Mouse (Mus musculus) stomach, embryonic 16.5 days (tissue): ENCODE results near the gene Piezo1. TPM values are rescaled to one million over a fixed set of nuclear protein-coding genes. Genes with fewer than 3 reads are reported as not detected.

Source experiments
- ATAC-seq: fragments of 200-750 bp; cut with Nextera tagmentation; 2 replicates; pipeline ENCODE4 v1.8.0; 2017; ENCODE audit warnings: moderate number of reproducible peaks, moderate TSS enrichment; ENCODE audit not compliant: insufficient read depth, low FRiP score
- H3K27ac ChIP-seq: fragments of 300-500 bp; sonication (generic); 2 replicates; pipeline ENCODE4 v1.5.1; 2014; ENCODE audit warnings: low read length
- H3K27me3 ChIP-seq: fragments of 300-500 bp; sonication (generic); 2 replicates; pipeline ENCODE4 v1.6.1; 2014; ENCODE audit warnings: low read length, control low read depth, mixed read lengths; ENCODE audit not compliant: control insufficient read depth, insufficient read depth
- H3K36me3 ChIP-seq: fragments of 300-500 bp; sonication (generic); 2 replicates; pipeline ENCODE4 v1.6.1; 2014; ENCODE audit warnings: low read length; ENCODE audit not compliant: control insufficient read depth, insufficient read depth
- H3K4me1 ChIP-seq: fragments of 300-500 bp; sonication (generic); 2 replicates; pipeline ENCODE4 v1.6.1; 2014; ENCODE audit warnings: low read length, control low read depth, mixed read lengths; ENCODE audit not compliant: control insufficient read depth, insufficient read depth
- H3K4me2 ChIP-seq: fragments of 300-500 bp; sonication (generic); 2 replicates; pipeline ENCODE4 v1.6.1; 2014; ENCODE audit warnings: low read depth, low read length, mixed read lengths
- H3K4me3 ChIP-seq: fragments of 300-500 bp; sonication (generic); replicated peaks from 2 replicates; pipeline ENCODE4 v1.5.1; 2014; ENCODE audit warnings: mild to moderate bottlenecking, low read length
- H3K9ac ChIP-seq: fragments of 300-500 bp; sonication (generic); 2 replicates; pipeline ENCODE4 v1.6.1; 2014; ENCODE audit warnings: low read length
- H3K9me3 ChIP-seq: fragments of 300-500 bp; sonication (generic); replicated peaks from 2 replicates; pipeline ENCODE4 v1.6.1; 2016; ENCODE audit warnings: low read length, control low read depth; ENCODE audit not compliant: control insufficient read depth
- WGBS: fragments of 180-500 bp; shearing (Covaris S2); extraction: QIAGEN DNeasy Blood & Tissue Kit; methylation state at CpG from one replicate; pipeline ENCODE4 v1.1.7; 2014; 5-methylcytosine and 5-hydroxymethylcytosine counted together
- polyA plus RNA-seq: library from polyadenylated mRNA; unstranded; fragments of >200 nt; fragmentation: Nextera tagmentation; extraction: Ambion mirVana; gene quantifications from 2 replicates; pipeline ENCODE4 v1.2.1, GENCODE M21; 2015

The Piezo1 gene
- polyA plus RNA-seq, 1 experiment from 2014 or later = 13.5 TPM

DNA sequence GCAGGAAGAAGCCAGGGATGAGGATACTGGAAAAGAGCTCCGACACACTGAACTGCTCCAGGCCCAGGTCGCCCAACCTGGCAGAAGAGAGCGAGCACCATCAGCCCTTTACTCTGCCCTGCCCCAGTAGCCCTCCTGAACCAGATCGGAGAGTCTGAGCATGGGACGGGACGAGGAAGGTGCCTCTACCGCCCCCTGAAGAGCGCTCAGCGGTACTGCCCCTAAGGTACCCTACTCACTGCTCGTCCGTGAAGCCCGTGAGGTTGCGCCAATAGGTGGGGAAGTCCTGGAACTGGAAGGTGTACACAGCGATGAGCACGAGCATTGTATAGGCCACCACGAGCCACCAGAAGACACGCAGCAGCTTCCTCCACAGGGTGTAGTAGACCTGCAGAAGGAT lies 53.2 kb downstream of the Piezo1 start:
- ATAC-seq = no peak
- no peak overlapping the region for H3K9ac ChIP-seq
- H3K4me2 ChIP-seq = no peak overlapping the region
- 69% methylated on average over 17 of the region's 17 CpGs for WGBS
- H3K4me1 ChIP-seq = no peaks in the 10 kb centered on the region
- H3K4me3 ChIP-seq = no peak overlapping the region
- H3K27ac ChIP-seq = no peak overlapping the region
- no peaks in the 10 kb centered on the region for H3K27me3 ChIP-seq
- H3K9me3 ChIP-seq = no peaks in the 10 kb centered on the region
- H3K36me3 ChIP-seq = peaks cover 26% of the 10 kb centered on the region

DNA sequence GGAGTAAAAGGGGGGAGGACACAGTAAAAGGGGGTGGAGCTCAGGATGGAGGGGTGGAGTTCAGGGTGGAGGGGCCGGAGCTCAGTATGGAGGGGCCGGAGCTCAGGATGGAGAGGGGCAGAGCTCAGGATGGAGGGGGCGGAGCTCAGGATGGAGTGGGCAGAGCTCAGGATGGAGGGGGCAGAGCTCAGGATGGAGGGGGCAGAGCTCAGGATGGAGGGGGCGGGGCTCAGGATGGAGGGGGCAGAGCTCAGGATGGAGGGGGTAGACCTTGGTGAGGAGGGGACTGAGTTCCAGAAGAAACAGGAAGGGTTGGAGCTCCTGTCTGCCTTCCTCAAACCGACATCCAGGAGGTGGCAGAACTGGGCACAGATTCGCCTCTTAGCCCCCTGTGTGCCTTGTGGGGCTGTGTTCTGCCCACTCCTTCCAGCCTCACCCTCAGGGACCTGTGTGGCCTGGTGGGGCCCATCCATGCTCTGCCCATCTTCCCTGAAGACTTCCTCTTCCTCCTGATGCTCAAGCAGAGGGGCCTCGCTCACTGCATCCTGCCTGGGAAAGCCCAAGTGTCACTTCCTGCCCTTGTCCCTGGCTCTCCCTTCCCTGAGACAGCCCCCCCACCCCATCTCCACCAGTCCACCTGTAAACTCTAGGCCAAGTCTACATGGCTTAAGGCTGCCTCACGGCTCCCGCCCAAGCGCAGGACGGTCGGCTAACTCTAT lies 54.0 kb downstream of the Piezo1 start:
- WGBS = 87% methylated on average over 12 of the region's 12 CpGs
- Histone ChIP-seq H3K4me2 (no peak overlapping the region), H3K4me3 (no peak overlapping the region), H3K36me3 (peaks cover 26% of the 10 kb centered on the region), H3K4me1 (no peaks in the 10 kb centered on the region), H3K9me3 (no peaks in the 10 kb centered on the region), H3K27me3 (no peaks in the 10 kb centered on the region), H3K9ac (no peak overlapping the region), H3K27ac (no peak overlapping the region)
- ATAC-seq = no peak

DNA sequence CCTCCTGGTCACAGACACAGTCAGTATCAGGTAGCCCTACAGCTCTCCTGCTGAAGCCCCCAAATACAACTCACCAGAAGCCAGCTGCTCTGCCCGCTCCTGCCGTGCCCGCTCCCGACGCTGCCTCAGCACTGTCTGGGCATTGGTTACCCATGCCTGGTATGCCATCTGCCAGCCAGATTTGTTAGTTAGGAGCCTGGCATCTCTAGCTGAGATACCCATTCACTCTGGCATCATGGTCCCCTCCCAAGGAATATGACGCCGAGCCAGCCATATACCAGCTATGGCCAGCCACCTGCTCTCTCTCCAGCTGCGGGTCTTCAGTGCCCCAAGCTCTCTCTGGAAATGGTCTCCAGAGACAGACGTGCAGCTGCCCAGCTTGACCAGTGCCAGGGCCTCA lies 62.7 kb downstream of the Piezo1 start:
- H3K27ac ChIP-seq = no peak overlapping the region
- peaks cover 32% of the 10 kb centered on the region for H3K36me3 ChIP-seq
- 92% methylated on average over 9 of the region's 9 CpGs for WGBS
- H3K9me3 ChIP-seq = no peaks in the 10 kb centered on the region
- H3K27me3 ChIP-seq = no peaks in the 10 kb centered on the region
- no peak overlapping the region for H3K4me3 ChIP-seq
- no peak for ATAC-seq
- no peak overlapping the region for H3K9ac ChIP-seq
- no peak overlapping the region for H3K4me2 ChIP-seq
- H3K4me1 ChIP-seq = no peaks in the 10 kb centered on the region

DNA sequence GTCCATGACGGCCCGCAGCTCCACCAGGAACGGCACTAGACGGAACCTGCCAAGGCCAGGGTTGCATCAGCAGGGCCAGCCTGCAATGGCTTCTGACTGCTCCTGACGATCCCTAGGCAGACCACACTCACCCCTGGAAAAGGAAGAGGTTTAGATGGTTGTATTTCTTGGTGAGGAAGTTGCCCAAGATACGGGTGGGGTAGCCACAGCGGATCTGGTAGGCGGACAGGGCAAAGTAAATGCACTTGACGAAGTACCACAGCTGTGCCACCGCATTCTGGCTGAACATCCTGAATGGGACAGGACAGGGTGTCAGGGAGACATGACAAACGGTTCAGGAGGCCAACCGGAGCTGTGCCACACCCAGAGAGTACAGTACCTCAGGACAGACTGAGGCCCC lies 66.3 kb downstream of the Piezo1 start:
- ATAC-seq = no peak
- Histone ChIP-seq H3K4me3 (no peak overlapping the region), H3K9ac (no peak overlapping the region), H3K27me3 (no peaks in the 10 kb centered on the region), H3K9me3 (no peaks in the 10 kb centered on the region), H3K36me3 (peaks cover 46% of the 10 kb centered on the region), H3K4me1 (no peaks in the 10 kb centered on the region), H3K27ac (no peak overlapping the region), H3K4me2 (no peak overlapping the region)
- 82% methylated on average over 12 of the region's 12 CpGs for WGBS

DNA sequence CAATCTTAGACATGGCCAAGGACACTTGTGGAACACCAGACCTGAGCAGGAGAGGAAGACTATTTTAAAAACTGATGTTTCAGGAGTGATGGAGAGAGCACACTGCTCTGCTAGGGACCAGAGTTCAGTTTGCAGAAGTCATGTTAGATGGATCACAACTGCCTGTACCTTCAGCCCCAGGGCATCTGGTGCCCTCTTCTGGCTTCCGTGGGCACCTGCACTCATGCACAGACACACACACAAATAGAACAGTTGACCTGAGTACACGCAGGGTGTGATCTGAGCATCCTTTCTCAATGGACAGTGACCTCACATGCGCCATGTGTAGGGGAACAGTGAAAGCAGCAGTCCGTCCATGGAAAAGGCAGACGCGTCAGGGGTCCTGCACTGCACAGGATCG lies 67.3 kb downstream of the Piezo1 start:
- no peak overlapping the region for H3K4me2 ChIP-seq
- no peak overlapping the region for H3K27ac ChIP-seq
- no peak overlapping the region for H3K9ac ChIP-seq
- H3K36me3 ChIP-seq = peaks cover 51% of the 10 kb centered on the region
- no peaks in the 10 kb centered on the region for H3K9me3 ChIP-seq
- ATAC-seq = no peak
- H3K27me3 ChIP-seq = no peaks in the 10 kb centered on the region
- H3K4me1 ChIP-seq = no peaks in the 10 kb centered on the region
- WGBS = 95% methylated on average over 7 of the region's 7 CpGs
- no peak overlapping the region for H3K4me3 ChIP-seq

DNA sequence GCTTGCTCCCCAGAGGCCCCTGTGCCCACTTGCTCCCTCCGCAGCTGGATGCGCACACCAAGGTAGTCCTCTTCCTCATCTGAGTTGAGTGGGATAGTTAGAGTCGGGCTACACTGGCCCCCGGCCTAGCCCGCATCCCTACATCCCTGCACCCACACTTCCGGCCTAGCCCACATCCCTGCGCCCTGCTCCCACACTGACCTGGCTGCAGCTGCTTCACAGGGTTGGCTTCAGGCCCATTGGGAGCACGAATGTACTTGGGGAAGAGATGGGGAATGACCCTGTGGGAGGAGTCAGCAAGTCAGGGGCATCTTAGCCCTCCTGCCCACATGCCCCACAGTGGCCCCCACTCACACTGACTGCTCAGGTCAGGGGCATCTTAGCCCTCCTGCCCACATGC lies 68.7 kb downstream of the Piezo1 start:
- WGBS = 94% methylated on average over 8 of the region's 8 CpGs

DNA sequence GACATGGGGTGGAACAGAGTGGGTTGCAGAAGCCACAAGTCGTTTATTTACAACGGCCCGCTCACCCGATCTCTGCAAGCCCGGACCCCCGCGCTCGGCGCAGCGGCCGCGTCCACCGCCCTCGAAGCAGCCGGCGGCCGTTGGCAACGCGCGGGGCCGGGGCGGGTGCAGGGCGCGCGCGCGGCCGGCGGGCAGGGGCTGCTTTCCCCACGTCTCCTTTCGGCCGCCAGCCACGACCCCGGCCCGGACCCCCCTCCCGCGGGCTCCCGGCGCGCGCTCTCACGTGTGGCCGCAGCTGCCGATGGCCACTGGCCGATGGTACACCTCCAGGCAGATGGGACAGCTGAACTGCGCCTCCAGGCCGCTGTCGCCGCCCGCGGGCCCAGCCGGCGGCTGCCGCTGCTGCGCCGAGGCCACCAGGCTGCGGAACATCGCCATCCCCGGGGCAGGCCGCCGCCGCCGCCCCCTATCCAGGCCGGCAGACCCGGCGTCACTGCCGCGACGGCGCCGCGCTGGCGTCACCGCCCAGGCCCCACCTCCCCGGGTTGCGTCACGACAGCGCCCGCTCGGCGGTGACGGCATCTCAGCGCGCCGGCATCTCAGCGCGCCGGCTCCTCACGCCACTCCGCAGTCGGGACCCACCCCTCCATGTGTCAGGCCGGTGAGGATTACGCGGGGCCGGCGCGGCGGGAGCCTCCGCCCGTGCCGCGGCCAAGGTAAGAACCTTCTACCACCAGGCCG lies 75.4 kb downstream of the Piezo1 start, which contains the start of the genes Rnf166 and Ctu2:
Gene Rnf166 (minus strand): TSS at position 485 of the 741 bp plus-strand sequence.
Gene Ctu2 (plus strand): TSS at position 564 of the 741 bp plus-strand sequence.
- WGBS = under 1% methylated on average over 86 of the region's 103 CpGs
- Histone ChIP-seq H3K36me3 (peaks cover 5% of the 10 kb centered on the region; the same call in 1 of the 2 replicates), H3K9me3 (no peaks in the 10 kb centered on the region), H3K27me3 (no peaks in the 10 kb centered on the region), H3K4me1 (peaks cover 22% of the 10 kb centered on the region), H3K4me3 (peak within 1 kb of the TSS; percentile 73), H3K27ac (peak within 1 kb of the TSS; percentile 43), H3K9ac (peak within 1 kb of the TSS; percentile 84), H3K4me2 (peak within 1 kb of the TSS; percentile 66)
- peak; percentile 94 for ATAC-seq

More for the DNA sequence above, 68.7 kb downstream of the Piezo1 start:
- no peaks in the 10 kb centered on the region for H3K27me3 ChIP-seq
- H3K4me2 ChIP-seq = no peak overlapping the region
- H3K4me3 ChIP-seq = no peak overlapping the region
- peaks cover 43% of the 10 kb centered on the region for H3K36me3 ChIP-seq
- no peaks in the 10 kb centered on the region for H3K4me1 ChIP-seq
- H3K9ac ChIP-seq = no peak overlapping the region
- no peak for ATAC-seq
- no peak overlapping the region for H3K27ac ChIP-seq
- H3K9me3 ChIP-seq = no peaks in the 10 kb centered on the region

DNA sequence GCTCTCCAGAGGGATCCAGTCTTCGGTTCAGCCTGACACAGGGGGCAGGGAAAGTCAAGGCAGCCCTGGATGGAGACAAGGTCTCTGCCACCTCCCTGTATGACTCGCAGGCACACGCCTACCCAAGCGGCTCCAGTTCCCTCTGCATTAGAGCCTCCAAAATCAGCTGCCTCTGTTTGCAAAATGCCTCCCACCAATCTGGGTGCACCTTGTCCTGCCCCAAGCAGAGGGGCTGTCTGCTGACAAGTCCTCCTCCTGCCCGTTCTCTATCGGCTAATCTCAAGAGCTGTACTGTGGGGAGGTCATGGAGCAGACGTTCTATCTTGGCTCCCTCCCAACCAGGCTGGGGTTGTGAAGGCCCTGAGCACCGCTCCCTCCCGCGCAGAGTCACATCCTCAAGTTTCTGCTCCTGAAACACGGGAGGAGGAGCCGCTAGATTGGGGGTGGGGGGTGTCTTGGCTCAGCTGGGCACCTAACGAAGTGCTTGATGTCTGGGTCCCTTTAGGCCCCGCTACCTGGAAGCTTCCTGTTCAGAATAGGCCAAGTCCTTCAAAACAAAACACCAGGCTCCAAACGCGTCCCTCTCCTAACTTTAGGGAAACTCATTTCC lies 76.1 kb downstream of the Piezo1 start:
- Histone ChIP-seq H3K9me3 (no peaks in the 10 kb centered on the region), H3K36me3 (peaks cover 5% of the 10 kb centered on the region; the same call in 1 of the 2 replicates), H3K4me2 (peak overlapping the region; percentile 66), H3K4me1 (peaks cover 22% of the 10 kb centered on the region), H3K4me3 (peak overlapping the region; percentile 73), H3K27ac (peak overlapping the region; percentile 43), H3K9ac (peak overlapping the region; percentile 84), H3K27me3 (no peaks in the 10 kb centered on the region)
- 7% methylated on average over 16 of the region's 16 CpGs for WGBS
- ATAC-seq = no peak

DNA sequence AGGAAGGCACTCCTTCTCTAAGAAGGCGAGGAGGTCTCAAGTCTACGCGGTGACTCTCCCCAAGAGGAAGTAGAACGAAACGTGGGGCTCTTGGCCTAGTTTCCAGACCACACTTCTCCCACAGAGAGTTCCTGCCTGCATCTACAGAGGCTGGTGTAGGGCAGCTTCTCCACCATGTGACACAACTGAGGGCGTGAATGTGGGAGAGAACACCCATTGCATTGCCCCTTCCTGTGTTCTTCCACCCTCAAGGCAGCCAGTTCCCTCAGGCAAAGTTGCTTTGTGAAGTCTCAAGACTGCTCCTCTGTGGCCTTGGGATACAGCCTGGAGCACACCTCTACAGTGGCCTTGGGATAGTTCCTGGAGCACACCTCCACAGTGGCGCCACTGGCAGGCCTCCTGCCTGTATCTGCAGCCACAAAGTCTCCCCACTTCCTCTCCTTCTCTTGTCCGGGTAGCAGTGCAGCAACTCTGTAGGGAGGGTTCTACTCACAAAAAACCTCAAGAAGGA lies 77.2 kb downstream of the Piezo1 start:
- H3K4me3 ChIP-seq = no peak overlapping the region
- no peak overlapping the region for H3K4me2 ChIP-seq
- H3K9ac ChIP-seq = no peak overlapping the region; the same call in 1 of the 2 replicates
- H3K27ac ChIP-seq = no peak overlapping the region
- no peaks in the 10 kb centered on the region for H3K36me3 ChIP-seq
- no peak for ATAC-seq
- H3K4me1 ChIP-seq = peaks cover 22% of the 10 kb centered on the region
- WGBS = 86% methylated on average over 8 of the region's 8 CpGs
- H3K27me3 ChIP-seq = no peaks in the 10 kb centered on the region
- no peaks in the 10 kb centered on the region for H3K9me3 ChIP-seq
